Mouse (Mus musculus) liver, postnatal 0 days (tissue): ENCODE results near the gene Atxn1.

Experiments used
- CTCF ChIP-seq: sonication (generic); IDR thresholded peaks from 2 replicates; pipeline ENCODE4 v1.5.1; 2016; ENCODE audit warnings: antibody characterized with exemption, low read depth
- EP300 ChIP-seq: IDR thresholded peaks from 2 replicates; pipeline ENCODE4 v1.6.1; 2016; ENCODE audit warnings: antibody characterized with exemption, low read depth, mild to moderate bottlenecking

GRCm38 (mm10) chr13:45732590-45732989 is 232.2 kb downstream of the Atxn1 start:
- no peak for TF ChIP-seq CTCF
- no peak for TF ChIP-seq EP300
